Mouse (Mus musculus): ENCODE data around the gene Ipo9.
A peak's percentile ranks its signal among the peaks of the same experiment; 100 is the strongest.

Ipo9 gene

GRCm38 (mm10) chr1:135427390-135427789, 2.9 kb downstream of the Ipo9 start:
- DNase-seq, result no peak

DNA sequence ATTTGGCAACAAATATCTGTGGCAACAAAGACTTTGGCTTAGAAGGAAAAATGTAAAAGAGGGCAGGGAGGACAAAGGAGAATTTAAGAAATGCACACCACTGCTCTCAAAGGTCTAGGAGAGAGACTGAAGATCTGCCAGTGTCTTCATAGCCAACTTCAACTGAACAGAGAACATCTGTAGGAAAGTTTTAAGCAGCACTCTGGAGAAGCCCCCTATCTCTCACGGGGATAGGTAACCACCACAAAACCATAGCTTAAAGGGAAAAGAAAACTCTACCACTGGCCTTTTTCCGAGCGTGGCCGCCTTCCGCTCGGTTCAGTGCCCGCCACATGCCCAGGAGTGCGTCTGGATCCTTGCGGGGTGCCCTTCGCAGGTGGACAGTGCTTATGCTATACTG, 3.7 kb downstream of the Ipo9 start:
- DNase-seq, result no peak

DNA sequence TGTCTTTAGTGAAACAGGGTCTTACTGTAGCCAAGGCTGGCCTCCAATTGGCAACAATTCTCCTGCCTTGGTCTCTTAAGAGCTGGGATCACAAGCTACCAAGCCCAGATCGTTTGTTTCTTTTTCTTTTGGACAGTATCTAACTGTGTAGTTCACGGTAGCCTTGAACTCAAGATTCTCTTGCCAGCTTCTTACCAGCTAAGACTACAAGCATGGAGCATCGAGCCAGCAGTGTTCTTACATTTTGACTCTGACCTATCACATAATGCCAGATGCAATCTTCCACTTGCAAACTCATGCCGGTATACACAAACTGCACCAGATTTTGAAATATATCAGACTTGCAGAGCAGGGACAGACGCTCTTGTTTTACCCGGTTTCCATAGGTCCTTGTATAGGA, 7.5 kb downstream of the Ipo9 start:
- DNase-seq, result no peak

GRCm38 (mm10) chr1:135413996-135414395, 16.3 kb downstream of the Ipo9 start:
- DNase-seq, result no peak

DNA sequence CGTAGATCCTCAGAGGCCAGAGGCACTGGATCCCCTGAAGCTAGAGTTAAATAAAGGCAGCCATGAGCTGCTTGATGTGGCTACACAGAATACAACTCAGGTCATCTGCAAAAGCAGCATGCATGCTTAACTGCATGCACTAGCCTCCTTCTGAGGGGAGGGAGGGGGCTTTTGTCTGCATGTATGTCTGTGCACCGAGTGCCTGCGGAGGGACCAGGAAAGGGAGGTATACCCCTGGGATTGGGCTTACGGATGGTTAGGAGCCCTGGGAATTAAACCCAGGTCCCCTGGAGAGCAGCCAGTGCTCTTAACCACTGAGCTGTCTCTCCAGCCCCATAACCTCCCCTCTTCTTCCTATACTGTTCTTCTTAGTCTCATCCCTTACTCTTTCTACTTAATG, 18.2 kb downstream of the Ipo9 start:
- no peak for DNase-seq

GRCm38 (mm10) chr1:135410967-135411366, 19.3 kb downstream of the Ipo9 start:
- DNase-seq, result peak; percentile 48 to 49

DNA sequence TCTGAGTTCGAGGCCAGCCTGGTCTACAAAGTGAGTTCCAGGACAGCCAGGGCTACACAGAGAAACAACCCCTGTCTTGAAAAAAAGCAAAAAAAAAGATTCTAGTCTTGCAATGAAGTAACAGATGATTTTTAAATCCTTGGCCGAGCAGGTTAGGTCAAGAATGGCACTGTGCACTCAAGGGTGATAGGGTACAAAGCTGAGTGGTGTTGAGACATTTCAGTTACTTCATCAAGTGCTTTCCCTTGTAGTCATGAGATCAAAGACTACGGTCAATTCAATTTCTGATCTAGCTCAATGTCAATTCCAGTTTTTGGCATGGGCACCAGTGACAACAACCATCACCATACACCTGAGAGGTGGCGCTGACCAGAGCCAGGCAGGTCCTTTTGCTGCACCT, 21.3 kb downstream of the Ipo9 start:
- DNase-seq, result no peak

DNA sequence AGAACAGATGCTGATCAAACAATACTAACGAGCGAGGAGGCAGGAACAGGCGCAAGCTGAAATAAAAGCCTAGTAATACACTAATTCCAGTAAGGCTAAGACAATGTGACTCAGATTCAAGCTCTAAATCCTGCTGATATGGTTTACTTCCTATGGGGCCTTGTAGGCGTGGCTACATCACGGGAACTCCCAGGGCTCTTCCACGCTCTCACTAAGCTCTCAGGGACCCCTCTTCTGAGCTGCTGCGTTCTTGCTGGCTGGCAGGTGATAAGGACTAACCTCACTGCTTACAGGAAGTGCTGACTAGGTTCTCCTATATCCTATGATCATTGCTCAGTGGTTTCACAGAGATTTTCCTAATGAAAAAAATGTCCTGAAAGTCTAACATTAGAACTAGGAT, 24.9 kb downstream of the Ipo9 start:
- DNase-seq, result no peak

DNA sequence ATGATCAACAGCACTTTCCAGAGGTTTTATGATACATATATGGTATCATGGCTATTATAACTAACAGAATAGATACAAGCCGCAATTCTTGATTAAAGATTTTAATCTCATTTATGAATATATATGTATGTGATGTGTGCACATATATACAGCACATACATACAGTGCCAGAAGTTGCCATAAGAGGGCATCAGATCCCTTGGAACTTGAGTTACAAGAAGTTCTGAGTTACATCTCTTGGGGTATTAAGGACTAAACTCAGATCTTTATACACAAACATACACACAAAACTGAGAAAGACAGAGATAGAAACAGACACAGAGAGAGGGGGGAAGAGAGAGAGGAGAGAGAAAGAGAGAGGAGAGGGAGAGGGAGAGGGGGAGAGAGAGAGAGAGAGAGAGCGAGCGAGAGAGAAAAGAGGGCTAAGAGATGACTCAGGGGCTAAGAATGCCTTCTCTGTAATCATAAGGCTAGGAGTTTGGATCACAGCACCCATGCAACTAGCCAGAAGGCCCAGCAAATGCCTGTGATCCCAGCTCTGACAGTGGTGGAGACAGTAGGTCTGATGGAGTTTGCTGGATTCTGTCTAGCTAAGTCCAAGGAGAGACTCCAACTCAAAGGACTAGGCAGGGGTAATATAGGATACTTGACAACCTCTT, 28.7 kb downstream of the Ipo9 start:
- DNase-seq, result no peak

GRCm38 (mm10) chr1:135399466-135399865, 30.8 kb downstream of the Ipo9 start:
- DNase-seq, result no peak

- DNase-seq, result no peak
Observed at GRCm38 (mm10) chr1:135385161-135385560, 45.1 kb downstream of the Ipo9 start.

DNA sequence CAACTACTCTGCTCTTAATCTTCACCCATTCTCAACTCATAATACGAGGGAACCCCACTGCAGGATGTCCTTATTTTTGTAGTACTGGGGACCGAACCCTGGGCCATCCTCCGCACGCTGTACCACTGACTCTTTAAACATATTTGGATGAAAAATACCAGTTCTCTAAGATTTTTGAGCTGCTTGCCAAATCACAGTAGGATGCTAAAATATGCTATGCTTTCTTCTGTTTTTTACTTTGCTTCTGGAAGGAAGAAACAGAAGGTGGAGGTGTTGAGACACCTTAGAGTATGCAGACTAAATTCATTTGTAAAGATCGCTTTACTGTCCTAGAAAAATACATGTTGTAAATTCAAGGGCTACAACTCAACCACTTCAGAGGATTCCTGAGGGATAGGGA, 46.1 kb downstream of the Ipo9 start:
- DNase-seq, result no peak

- DNase-seq, result peak in 1 of 2 experiments; percentile 36
Observed at GRCm38 (mm10) chr1:135381560-135381959, 48.7 kb downstream of the Ipo9 start.

DNA sequence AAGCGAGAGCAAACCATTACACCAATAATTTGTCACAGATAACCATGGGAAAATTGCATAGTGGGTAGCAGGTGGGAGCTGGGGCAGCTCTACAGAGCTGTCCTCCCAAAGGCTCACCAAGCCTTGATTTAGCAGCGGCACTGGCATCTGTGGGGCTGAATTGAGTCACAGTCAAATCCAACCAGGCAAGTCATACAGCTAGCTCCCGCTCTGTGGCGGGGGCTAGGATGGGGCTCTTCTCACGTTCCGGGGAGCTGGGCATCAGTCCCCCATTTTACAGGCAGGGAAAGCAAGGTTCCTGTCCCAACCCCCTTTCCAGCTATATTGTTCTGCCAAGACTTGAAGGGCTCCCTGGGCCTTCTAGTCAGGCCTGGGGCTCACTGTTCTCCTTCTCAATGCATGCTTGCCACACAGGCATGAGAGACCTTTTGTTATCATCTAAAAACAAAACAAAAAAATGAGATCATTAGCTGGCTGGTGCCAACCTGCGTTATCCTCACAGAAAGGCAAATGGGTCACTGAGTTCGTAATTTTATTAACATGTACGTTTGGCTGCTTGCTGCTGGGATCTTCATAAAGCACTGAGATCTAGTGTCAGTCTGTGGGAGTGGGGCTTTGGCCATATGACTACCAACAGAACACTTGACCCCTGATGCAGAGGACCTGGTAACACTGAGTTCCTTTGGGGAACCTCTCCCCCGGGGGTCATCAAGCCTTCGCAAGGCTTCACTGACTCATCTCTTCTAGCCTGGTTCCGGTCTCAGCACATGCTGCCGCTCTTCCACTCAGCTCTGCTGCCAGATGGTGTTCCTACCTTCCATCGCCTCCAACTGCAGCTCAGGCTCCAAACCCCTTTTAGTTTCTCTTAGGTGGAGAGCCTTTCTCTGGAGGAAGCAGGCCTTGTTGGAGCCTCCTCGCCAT, 50.0 kb downstream of the Ipo9 start:
- no peak for DNase-seq

GRCm38 (mm10) chr1:135379048-135379447, 51.3 kb downstream of the Ipo9 start:
- no peak for DNase-seq

GRCm38 (mm10) chr1:135378576-135378975, 51.7 kb downstream of the Ipo9 start:
- DNase-seq, result no peak

DNA sequence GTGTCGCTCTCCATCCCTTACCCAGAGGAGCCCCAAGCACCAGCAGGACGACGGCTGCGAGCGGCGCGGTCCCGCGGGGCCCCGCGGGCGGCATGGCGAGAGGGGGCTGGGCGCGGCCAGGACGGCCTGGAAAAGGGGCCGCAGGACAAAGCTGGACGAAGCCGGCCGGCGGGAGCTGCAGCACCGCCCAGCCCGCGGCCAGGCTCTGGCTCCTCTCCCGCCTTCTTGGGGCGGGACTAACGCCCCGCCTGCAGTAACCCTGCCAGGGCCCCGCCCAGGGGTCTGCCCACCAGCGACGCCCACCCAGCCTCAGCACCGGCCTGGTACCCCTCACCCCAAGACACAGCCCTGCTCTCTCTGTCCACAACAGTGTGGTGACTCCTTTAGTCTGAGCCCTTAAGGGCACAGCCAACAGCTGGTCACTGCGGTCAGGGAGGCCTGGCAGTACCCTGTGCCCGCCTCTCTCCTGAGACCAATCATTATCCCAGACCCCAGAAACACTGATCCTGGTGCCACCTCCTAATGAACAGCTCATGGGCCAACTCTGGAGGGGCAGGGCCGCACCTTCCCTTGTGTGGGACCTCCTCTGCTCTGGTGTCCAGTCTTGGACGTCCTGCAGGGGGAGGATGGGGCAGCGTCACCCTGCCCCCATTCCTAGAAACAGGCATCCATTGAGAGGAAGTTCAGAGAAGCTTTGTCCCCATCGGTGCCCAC, 55.3 kb downstream of the Ipo9 start, which contains the start of gene Shisa4:
Shisa4 (minus strand) TSS at position 370 of the 714 bp plus-strand sequence.
- peak; percentile 56 to 59 for DNase-seq

DNA sequence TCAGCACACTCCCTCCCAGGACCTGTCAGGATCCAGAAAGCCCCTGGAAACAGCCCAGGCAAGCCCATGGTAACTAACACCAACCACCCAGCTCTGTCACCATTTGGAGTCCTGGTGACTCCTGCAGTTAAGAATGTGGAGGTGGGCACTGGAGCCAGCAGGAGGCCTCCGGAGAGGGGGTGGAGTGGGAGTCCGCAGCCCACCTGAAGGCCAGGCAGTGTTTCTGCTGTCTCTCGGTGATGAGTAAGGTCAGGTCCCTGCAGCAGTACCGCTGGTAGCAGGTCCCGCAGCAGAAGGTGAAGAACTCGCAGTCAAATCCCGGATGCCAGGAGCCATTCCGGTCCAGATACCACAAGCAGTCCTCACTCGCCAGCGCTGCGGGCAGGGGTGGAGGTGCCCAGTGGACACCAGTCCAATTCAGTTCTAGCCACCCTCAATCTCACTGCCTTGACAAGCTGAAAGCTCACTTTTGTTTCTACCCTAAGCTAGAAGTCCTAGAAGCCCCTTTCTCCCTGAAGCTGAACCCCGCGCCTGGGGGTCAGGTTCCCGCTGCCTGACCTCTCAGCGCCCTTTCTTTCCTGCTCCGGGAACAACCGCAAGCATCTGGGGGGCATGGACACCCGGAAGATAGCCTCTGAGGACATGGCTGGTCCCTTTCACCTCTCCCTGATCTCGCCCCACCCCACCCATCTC, 56.0 kb downstream of the Ipo9 start:
- DNase-seq, result peak; percentile 21 to 24

- DNase-seq, result no peak
Observed at GRCm38 (mm10) chr1:135373171-135373677, 57.1 kb downstream of the Ipo9 start.

DNA sequence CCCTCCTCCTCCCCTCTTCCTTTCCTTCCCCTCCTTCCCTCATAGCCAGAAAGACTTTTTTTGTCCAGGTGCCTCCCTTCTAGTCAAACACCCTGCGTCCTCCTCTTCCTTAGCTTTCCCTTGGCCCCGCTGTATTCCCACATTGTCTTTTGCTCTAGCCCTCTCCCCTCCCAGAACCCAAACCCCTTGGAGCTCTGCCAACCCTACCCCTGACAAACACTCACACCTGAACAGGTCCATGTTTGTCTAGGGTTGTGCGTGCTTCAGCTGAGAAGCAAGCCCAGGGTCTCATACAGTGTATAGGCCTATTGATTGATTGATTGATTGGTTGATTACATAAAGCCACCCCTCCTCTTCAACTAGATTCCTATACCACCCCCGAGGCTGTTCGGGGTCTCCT, 60.9 kb downstream of the Ipo9 start:
- no peak for DNase-seq

DNA sequence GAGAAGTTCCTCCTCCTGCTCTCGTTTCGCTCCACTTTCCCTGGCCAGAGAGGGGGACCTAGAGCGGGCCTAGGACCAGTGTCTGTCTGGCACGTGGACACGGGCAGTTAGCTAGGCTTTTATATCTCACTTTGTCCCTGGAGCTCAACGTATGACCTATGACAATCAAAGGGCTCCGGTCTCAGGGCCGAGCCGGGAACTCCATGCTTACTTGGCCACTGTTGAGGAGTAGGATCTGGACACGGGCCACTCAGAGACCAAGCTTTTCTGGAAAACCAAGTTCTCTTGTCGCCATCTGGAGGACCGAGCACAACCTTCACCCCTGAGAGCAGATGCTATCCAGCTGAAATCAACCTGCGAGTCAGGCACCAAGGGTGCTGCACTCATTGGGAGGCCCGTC, 61.3 kb downstream of the Ipo9 start:
- peak; percentile 66 to 82 for DNase-seq

DNA sequence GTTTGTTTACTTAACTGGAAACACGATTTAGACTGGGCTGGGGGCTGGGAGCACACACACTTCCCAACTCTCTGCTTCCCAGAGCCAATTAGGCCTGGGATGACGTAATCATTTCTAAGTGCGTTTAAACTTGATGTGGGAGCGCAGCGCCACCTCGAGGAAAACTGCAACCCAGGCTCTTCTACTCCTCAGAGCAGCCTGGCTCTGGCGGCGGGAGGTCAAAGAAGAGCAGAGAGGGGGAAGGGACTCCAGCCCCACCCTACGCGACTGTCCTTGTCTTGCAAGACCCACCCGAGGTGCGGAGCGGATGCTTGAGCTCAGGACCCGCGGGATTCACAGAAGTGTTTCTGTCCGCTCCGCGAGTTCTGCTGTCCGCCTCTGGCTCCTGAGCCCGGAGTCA, 62.1 kb downstream of the Ipo9 start:
- peak; percentile 85 to 90 for DNase-seq

GRCm38 (mm10) chr1:135367595-135367994, 62.7 kb downstream of the Ipo9 start:
- DNase-seq, result no peak
